Mouse (Mus musculus) urinary bladder, postnatal 25 days (tissue): Measurements from ENCODE around the gene Alox12.

Source experiments
- DNase-seq: peaks from one replicate; pipeline ENCODE4 v3.0.0; 2022; ENCODE audit warnings: low spot score

The Alox12 gene

GRCm38 (mm10) chr11:70220731-70221602, 34.2 kb downstream of the Alox12 start, which contains the start of gene Slc16a13:
Gene Slc16a13, minus strand, starts transcription at chr11:70221064.
- DNase-seq: peak; percentile 85

GRCm38 (mm10) chr11:70220323-70220722, 34.8 kb downstream of the Alox12 start:
- DNase-seq: no peak

GRCm38 (mm10) chr11:70219873-70220272, 35.3 kb downstream of the Alox12 start:
- no peak for DNase-seq

- no peak for DNase-seq
These were observed 36.2 kb downstream of the Alox12 start for GRCm38 (mm10) chr11:70218741-70219470.

GRCm38 (mm10) chr11:70218039-70218438, 37.1 kb downstream of the Alox12 start:
- DNase-seq: no peak

GRCm38 (mm10) chr11:70216103-70216502, 39.0 kb downstream of the Alox12 start:
- DNase-seq: no peak

GRCm38 (mm10) chr11:70215301-70215700, 39.9 kb downstream of the Alox12 start:
- no peak for DNase-seq

- no peak for DNase-seq
These were observed 40.3 kb downstream of the Alox12 start for GRCm38 (mm10) chr11:70214856-70215209.

GRCm38 (mm10) chr11:70214191-70214855, 40.8 kb downstream of the Alox12 start:
- no peak for DNase-seq

- DNase-seq: no peak
These were observed 41.4 kb downstream of the Alox12 start for GRCm38 (mm10) chr11:70213736-70214135.

GRCm38 (mm10) chr11:70212896-70213295, 42.3 kb downstream of the Alox12 start:
- no peak for DNase-seq

- DNase-seq: no peak
These were observed 42.7 kb downstream of the Alox12 start, which contains the start of gene Slc16a11 for GRCm38 (mm10) chr11:70212423-70212822. Gene Slc16a11, plus strand, starts transcription at chr11:70212752.

- no peak for DNase-seq
These were observed 43.2 kb downstream of the Alox12 start for GRCm38 (mm10) chr11:70211972-70212371.

- DNase-seq: no peak
These were observed 44.5 kb downstream of the Alox12 start for GRCm38 (mm10) chr11:70210681-70211080.

- DNase-seq: no peak
These were observed 46.3 kb downstream of the Alox12 start for GRCm38 (mm10) chr11:70208778-70209388.

- no peak for DNase-seq
These were observed 47.9 kb downstream of the Alox12 start for GRCm38 (mm10) chr11:70207283-70207682.

- no peak for DNase-seq
These were observed 48.4 kb downstream of the Alox12 start for GRCm38 (mm10) chr11:70206801-70207200.

- peak; percentile 88 for DNase-seq
These were observed 53.5 kb downstream of the Alox12 start for GRCm38 (mm10) chr11:70201691-70202090.

- DNase-seq: no peak
These were observed 55.0 kb downstream of the Alox12 start for GRCm38 (mm10) chr11:70200036-70200608.

GRCm38 (mm10) chr11:70199107-70199506, 56.0 kb downstream of the Alox12 start:
- DNase-seq: no peak

- no peak for DNase-seq
These were observed 56.8 kb downstream of the Alox12 start for GRCm38 (mm10) chr11:70198332-70198731.
